Mouse (Mus musculus) right cerebral cortex, postnatal 36 days (tissue): ENCODE data around the gene Mrpl19.
A peak's percentile ranks its signal among the peaks of the same experiment; 100 is the strongest.

Source experiments
- DNase-seq, 2 experiments: peaks; one replicate each; pipeline ENCODE4 v3.0.0; 2022; ENCODE audit warnings: low spot score in 2 of 2, mixed read lengths in 1 of 2

Gene Mrpl19

GRCm38 (mm10) chr6:81965296-81966067 lies at the start of gene Mrpl19:
Gene Mrpl19 (minus strand): TSS chr6:81965958.
- peak; percentile 89 for DNase-seq

- DNase-seq: no peak
Observed at GRCm38 (mm10) chr6:82012392-82012791, 46.6 kb upstream of the Mrpl19 start.

- DNase-seq: no peak
Observed at GRCm38 (mm10) chr6:81990049-81990810, 24.5 kb upstream of the Mrpl19 start.

GRCm38 (mm10) chr6:81988341-81988740 lies 22.6 kb upstream of the Mrpl19 start:
- no peak for DNase-seq

GRCm38 (mm10) chr6:81987580-81987979 lies 21.8 kb upstream of the Mrpl19 start:
- peak; percentile 40 to 47 for DNase-seq

- peak; percentile 65 to 66 for DNase-seq
Observed at GRCm38 (mm10) chr6:81987010-81987409, 21.3 kb upstream of the Mrpl19 start.

- no peak for DNase-seq
Observed at GRCm38 (mm10) chr6:81986599-81986998, 20.8 kb upstream of the Mrpl19 start.

- no peak for DNase-seq
Observed at GRCm38 (mm10) chr6:81986171-81986570, 20.4 kb upstream of the Mrpl19 start.

GRCm38 (mm10) chr6:81979286-81979685 lies 13.5 kb upstream of the Mrpl19 start:
- DNase-seq: no peak

- DNase-seq: peak; percentile 65 to 66
Observed at GRCm38 (mm10) chr6:81975971-81976621, 10.3 kb upstream of the Mrpl19 start.

- no peak for DNase-seq
Observed at GRCm38 (mm10) chr6:81972595-81972994, 6.8 kb upstream of the Mrpl19 start.

- DNase-seq: no peak
Observed at GRCm38 (mm10) chr6:81971196-81971595, 5.4 kb upstream of the Mrpl19 start.

GRCm38 (mm10) chr6:81966068-81966544 lies 348 bp upstream of the Mrpl19 start:
- no peak for DNase-seq

- no peak for DNase-seq
Observed at GRCm38 (mm10) chr6:81960284-81960683, 5.5 kb downstream of the Mrpl19 start.

- DNase-seq: no peak
Observed at GRCm38 (mm10) chr6:81959866-81960265, 5.9 kb downstream of the Mrpl19 start.

GRCm38 (mm10) chr6:81957992-81958391 lies 7.8 kb downstream of the Mrpl19 start:
- no peak for DNase-seq

GRCm38 (mm10) chr6:81956399-81956798 lies 9.4 kb downstream of the Mrpl19 start:
- DNase-seq: no peak

- DNase-seq: no peak
Observed at GRCm38 (mm10) chr6:81955133-81955532, 10.6 kb downstream of the Mrpl19 start.

GRCm38 (mm10) chr6:81946906-81947305 lies 18.9 kb downstream of the Mrpl19 start:
- no peak for DNase-seq

- no peak for DNase-seq
Observed at GRCm38 (mm10) chr6:81944432-81944831, 21.3 kb downstream of the Mrpl19 start.

- no peak for DNase-seq
Observed at GRCm38 (mm10) chr6:81943281-81943680, 22.5 kb downstream of the Mrpl19 start.

GRCm38 (mm10) chr6:81941718-81942117 lies 24.0 kb downstream of the Mrpl19 start:
- no peak for DNase-seq
